Mouse (Mus musculus) regulatory T cell (primary cell): ENCODE measurements around the gene Gp1bb.

ENCODE experiments used
- in situ Hi-C: fragments of 300-600 bp; cut with MboI, MseI; formaldehyde crosslinking; loops from one replicate; pipeline ENCODE4 v1.15.1; 2025; ENCODE audit warnings: high pct_unique_total_duplicates

The Gp1bb gene

DNA sequence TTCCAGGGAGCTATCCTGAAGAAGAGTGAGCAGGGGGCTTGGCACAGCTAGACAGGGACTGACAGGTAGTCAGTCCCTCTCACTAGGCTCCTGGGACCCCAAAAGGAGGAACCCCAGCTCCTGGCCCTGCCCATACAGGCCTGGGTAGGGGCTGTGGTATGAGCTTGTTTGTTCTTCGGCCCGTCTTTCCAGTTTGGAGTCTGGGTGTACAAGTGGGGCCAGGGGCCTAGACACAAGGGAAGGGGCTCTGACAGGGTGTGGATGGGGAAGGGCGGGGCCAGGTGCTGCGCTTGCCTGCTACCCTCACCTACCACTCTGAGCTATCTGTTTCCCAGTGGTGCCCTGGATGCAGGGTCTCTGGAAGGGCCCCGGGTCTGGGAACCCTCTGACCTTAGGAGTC, 16.5 kb downstream of the Gp1bb start:
- in situ Hi-C loops: no loop called here

DNA sequence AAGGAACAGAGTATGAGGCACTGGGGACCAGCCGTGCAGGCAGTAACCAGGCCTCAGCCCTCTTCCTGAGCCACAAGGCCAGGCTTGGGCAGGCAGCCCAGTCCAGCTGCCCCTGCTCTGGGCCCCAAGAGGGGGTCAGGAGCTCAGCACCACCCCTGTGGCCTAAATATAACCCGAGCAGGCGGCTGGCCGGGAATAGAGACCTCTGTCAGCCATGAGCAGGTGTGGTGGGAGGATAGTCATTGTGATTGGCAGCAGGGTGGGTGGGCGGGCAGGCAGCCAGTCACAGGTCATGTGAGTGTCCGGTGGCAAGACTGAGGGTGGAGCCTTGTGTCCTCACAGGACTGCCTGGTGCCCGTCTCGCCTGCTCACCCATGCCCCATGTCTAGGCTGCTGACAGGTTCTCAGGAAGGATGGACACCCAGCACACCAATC, 17.9 kb downstream of the Gp1bb start:
- in situ Hi-C loops: no loop called here

GRCm38 (mm10) chr16:18601447-18601846, 20.8 kb downstream of the Gp1bb start:
- in situ Hi-C loops: no loop called here

DNA sequence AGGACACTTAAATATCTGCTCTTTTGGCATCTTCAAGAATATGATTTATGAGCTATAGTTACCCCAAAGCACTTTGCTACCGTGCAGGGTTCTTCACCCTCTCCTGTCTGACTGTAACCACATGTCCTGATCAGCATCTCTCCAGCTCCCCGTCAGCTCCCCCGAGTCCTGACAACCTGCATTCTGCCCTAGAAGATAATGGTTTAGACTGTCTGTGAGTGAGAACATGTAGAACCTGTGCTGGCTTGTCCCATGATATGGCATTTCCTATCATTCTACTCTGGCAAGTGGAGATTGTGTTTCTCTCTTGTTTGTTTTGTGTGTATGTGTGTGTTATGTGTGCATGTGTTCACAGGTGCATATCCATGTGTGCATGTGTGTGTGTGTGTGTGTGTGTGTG, 24.2 kb downstream of the Gp1bb start:
- in situ Hi-C loops: no loop called here

GRCm38 (mm10) chr16:18596255-18596654, 25.9 kb downstream of the Gp1bb start:
- in situ Hi-C loops: no loop called here

- in situ Hi-C loops: no loop called here
These were observed 28.3 kb downstream of the Gp1bb start for GRCm38 (mm10) chr16:18593930-18594329.

DNA sequence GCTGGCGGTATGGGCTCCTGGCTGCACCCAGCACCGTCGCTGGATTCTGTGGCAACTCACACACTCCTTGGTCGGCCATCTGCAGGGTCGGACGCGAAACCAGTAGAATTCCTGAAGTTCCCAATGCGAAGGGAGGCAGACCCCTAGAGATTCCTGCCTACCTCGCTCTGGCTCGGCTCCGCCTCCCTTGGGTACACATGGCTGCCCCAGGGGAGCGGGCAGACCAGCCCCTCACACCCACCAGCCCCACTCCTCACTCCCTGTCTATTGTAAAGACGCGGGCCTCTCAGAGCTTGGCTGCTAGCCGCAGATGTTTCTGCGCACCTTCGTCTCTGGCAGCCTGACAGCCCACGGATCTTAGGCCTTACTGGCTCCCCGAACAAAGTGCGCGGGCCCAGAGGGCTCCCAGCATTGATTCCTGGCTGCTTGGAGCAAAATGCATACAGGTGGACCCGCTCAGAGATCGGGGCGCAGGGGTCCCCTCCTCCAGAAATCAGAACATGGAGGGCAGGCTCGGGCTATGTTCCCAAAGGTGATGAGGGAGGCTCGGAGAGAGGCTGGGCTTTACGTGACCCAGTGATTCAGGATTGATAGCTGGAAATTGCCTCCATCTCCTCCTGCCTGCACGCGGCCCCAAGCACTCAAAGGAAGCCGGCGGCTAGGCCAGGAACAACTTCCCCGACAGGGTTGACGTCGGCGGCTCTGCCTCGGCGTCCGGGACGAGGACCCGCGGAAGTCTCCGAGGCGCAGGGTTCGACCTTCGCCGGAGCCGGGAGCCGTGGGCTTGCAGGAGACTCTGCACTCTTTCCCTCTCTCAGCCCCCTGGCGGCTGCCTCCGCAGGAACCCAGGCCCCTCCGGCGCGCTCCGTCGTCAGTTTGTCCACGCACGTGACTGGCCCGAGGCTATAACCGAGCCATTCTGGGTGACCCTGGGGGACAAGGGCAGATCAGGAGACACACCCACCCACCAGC, 30.9 kb downstream of the Gp1bb start:
- in situ Hi-C loops: no loop called here

DNA sequence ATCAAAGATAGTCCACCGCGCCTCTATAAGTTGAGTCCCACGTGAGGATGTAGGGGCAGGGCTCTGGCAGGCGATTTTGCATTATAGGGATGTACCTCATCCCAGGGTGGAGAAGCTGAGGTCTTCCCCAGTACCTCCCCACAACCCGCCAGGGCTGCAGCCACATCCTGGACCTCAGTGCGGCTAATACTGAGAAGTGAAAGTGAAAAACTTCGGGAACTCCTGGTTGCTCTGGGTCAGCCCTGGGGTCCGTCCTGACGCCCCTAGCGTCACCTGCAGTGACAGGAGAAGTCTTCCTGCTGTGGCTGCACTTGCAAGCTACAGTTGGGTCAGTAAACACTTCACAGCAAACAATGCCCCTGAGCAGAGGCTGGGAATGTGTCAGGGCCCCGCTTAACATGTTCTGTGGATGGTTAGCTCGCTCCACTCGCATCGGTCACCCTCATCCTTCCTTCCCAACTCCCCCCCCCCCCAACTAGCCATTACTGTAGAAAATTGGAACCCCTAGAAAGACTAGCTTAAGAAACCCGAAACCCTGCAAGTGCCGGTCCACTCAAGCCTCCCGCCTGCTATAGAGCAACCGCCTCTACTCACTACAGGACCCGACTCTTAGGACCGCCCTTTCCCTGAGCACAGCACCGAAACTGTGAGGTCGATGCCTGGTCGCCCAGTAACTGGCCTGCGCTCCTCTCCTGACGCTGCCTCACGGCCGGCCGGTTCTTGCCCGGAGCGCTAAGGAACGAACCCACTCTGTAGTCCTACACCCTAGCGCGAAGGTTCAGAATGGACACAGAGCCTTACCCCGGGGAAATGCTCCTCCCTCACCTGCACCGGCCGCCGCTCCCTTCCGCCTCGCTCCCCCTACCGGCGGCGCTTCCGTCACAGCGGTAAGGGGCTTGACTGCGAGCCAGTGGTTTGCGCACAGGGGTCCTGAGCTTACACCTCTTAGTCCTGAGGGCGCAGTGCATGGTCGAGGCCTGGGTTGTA, 32.1 kb downstream of the Gp1bb start, which contains the start of gene Tbx1:
Gene Tbx1 (minus strand): TSS at position 868 of the 987 bp plus-strand sequence.
- in situ Hi-C loops: no loop called here

GRCm38 (mm10) chr16:18589080-18589621, 33.1 kb downstream of the Gp1bb start:
- in situ Hi-C loops: no loop called here

GRCm38 (mm10) chr16:18588738-18589055, 33.5 kb downstream of the Gp1bb start:
- in situ Hi-C loops: no loop called here

DNA sequence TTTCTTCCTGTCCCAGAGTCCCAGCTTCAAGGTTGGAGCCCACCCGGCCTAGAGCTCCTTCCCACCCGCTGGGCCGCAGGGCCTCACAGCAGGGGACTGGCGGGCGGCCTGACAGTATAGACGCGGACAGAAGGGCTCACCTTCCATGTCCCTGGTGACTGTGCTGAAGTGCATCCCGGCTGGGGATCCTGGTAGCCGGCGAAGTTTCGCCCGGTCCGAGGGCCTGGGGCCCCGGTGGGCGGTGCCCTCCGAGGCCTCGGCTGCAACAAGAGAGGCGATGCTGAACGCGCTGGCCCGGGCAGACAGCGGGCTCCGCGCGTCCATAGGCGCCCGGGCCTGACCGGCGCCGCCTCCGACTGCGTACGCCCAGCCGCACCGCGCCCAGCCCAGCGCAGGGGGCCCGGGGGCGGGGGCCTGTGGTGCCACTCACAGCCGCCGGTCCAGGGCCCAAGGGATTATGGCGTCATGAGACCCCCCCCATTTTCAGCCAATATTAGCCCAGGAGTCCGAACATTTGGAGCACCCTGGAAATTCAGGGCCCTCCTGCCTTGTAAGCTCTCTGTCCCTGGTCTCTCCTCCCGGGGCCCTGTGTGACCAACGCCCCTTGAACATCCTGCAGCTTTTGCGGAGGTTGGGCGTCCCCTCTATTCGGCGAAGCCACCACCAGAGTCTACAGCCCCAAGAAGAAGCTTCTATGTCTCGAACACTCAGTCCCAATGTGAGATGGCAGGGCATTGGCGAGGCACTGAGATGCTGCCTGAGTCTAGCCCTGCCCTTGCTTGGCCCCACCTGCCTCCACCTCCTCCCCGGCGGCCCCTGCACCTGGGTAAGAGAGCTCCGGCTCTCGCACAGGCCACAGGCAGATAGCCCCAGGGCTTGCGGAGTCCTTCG, 34.1 kb downstream of the Gp1bb start:
- in situ Hi-C loops: no loop called here

DNA sequence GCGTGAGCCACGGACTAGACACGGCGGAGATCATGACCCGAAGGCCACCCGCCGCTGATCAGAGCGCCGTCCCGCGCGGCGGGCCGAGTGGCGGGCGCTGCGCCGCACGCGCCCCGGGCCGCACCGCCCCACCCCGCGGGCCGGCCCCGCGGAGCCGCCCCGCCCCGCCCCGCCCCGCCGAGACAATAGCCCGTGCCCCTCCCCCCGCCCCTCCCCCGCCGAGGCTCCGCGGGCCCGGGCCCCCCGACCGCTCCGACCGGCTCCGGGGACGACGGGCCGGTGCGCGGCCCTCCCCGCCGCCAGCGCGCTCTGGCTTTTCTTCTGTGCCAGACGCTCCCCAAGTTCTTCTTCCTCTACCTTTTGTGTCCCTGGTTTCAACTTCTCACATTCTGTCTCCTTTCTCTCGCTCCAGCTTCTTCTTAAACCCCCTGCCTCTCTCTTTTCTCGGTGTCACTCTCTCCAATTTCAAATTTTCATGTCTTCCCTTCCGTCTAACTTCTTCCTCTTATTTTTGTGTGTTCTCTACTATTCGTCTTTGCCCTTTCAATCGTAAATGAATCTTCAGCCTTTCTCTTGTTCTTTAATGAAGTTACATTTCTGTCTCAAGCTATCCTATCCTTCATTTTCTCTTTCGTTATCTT, 35.2 kb downstream of the Gp1bb start:
- in situ Hi-C loops: no loop called here

- in situ Hi-C loops: no loop called here
These were observed 35.9 kb downstream of the Gp1bb start for GRCm38 (mm10) chr16:18586076-18586905.

GRCm38 (mm10) chr16:18585676-18586075, 36.5 kb downstream of the Gp1bb start:
- in situ Hi-C loops: no loop called here

DNA sequence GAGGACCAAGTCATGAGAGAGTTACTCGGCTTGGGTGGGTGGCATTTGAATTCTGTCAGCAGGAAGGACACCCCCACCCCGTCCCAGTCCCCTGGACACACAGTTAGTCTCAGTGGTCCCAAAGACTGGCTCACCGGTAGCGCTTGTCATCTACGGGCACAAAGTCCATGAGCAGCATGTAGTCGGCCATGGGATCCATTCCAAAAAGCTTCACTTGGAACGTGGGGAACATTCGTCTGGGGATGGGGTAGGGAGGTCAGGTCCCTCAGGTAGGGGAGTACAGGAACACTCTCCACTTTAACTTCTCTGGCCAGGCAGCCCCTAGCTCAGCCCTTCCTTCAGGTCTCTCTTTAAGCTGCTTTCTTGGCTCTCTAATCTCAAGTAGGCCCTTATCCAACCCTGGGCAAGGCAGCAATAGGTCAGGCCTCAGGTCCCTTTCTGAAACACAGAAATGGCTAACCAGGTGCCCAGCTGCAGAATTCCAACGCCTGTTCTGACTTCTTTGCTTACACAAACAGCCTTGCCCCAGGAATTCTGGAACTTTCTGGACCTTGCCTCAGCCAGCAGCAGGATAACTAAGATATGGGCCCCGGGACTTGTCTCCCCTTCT, 37.2 kb downstream of the Gp1bb start:
- in situ Hi-C loops: no loop called here

DNA sequence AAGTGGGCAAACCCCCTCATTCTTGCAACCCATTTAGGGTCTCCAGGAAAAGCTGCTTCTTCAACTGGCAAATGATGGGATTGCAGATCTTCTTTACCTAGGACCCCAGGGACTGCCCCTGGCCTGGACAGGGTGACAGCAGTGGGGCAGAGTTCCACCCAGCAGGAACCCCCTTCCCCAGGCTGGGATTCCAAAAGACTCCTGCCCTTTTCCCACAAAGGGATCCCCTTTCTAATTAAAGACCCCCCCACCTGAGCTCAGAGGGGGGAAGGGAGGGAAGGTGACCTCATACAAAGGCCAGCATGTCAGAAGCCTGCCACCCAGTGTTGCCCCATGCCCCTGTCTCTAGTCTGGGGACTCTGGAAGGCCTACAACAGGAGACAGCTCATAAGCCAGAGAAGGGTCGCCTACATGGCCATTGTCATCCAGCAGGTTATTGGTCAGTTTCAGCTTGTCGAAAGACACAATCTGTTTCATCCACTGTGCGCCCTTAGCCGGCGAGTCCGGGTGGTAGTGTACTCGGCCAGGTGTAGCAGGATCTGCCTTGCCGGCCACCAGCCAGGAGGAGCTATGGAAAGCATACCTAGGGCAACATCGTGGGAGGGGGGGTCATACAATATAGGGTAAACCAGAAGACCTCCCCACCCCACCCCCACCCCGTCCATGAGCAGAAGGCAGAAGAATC, 38.4 kb downstream of the Gp1bb start:
- in situ Hi-C loops: no loop called here

- in situ Hi-C loops: no loop called here
These were observed 39.0 kb downstream of the Gp1bb start for GRCm38 (mm10) chr16:18583169-18583568.

- in situ Hi-C loops: no loop called here
These were observed 39.6 kb downstream of the Gp1bb start for GRCm38 (mm10) chr16:18582426-18583148.
